Mouse (Mus musculus) layer of hippocampus, adult 18-20 months (tissue): Measurements from ENCODE around the gene Zxdc. TPM values are rescaled to one million over a fixed set of nuclear protein-coding genes. Genes with fewer than 3 reads are reported as not detected.

Experiments
- DNase-seq, 2 experiments: peaks; one replicate each; pipeline ENCODE4 v3.0.0; 2022; ENCODE audit warnings: low spot score in 2 of 2
- total RNA-seq, 2 experiments: library from RNA; stranded (reverse); gene quantifications; 2 replicates each; pipeline ENCODE4 v1.2.3; 2021

The Zxdc gene
- total RNA-seq, 2 experiments from 2014 or later = 28.4 to 28.5 TPM

- DNase-seq = no peak
Observed at GRCm38 (mm10) chr6:90451512-90451911, 82.2 kb downstream of the Zxdc start.

- no peak for DNase-seq
Observed at GRCm38 (mm10) chr6:90452603-90453002, 83.3 kb downstream of the Zxdc start.

Other genes with a start within 250 kb of the Zxdc start
- not detected for gene Vmn1r51, start 246.9 kb upstream of the Zxdc start, total RNA-seq
- gene Vmn1r52, start 194.7 kb upstream of the Zxdc start, total RNA-seq = not detected
- gene V1ra8, start 166.7 kb upstream of the Zxdc start, total RNA-seq = not detected
- gene Vmn1r53, start 145.1 kb upstream of the Zxdc start, total RNA-seq = not detected
- not detected for gene Vmn1r54, start 123.2 kb upstream of the Zxdc start, total RNA-seq
- gene BC048671, start 68.3 kb upstream of the Zxdc start, total RNA-seq = not detected
- not detected for gene Chst13, start 44.3 kb upstream of the Zxdc start, total RNA-seq
- gene Uroc1, start 36.2 kb upstream of the Zxdc start, total RNA-seq = not detected
- gene Cfap100, start 59.3 kb downstream of the Zxdc start, total RNA-seq = 10 to 100 TPM; 12.6 to 19.4 TPM
- gene Klf15, start 93.1 kb downstream of the Zxdc start, total RNA-seq = 10 to 100 TPM; 36.5 to 44.2 TPM
- gene Aldh1l1, start 116.9 kb downstream of the Zxdc start, total RNA-seq = 10 to 100 TPM; 40.1 to 43.6 TPM
- 1 to 10 TPM; 3.9 to 4.0 TPM for gene Slc41a3, start 235.2 kb downstream of the Zxdc start, total RNA-seq